36 mouse cellular contexts compared by ENCODE assay signal in the genomic region with DNA sequence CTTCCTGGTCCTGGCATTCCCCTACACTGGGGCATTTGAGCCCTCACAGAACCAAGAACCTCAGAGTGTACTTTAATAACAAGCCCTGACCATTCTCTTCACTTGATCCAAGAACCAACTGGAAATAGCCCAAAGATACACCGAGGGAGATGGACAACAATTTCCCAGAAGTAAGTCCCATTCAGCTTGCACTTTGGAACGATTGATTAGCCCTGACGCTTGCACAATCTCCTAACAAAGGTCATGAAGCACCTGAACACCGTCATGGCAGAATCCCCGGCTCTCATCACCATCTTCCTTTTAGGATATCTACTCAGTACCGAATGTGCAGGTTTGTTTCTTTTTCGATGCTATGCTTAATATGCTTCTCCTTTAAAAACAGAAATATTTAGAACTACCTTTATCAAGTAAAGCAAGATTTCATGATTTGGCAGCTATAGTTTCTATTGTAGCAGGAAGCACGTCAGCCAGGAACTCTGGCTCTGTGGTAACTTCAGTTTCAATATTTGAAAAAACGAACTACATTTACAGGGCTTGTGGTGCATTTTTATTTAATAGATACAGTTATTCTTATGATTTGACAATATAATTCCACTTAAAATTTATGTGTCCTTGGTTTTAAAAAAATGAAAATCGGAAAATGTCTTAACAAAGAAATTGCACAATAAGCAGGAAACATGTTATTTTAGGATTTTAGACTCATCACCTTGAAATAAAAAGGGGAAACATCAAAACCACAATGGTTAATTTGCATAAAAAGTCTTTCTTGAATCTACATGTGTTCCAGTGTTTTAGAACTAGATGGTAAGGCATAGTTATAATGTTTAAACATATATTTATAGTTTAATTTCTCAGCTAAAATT. TPM values are rescaled to one million over a fixed set of nuclear protein-coding genes. Genes with fewer than 3 reads are reported as not detected.
DNase-seq lines count a peak whose midpoint lies in the region; TF ChIP-seq lines count a peak whose summit lies in the region.
"Had no signal": no experiment of that assay in that cellular context is flagged by ENCODE, and none has a peak within 500 bp of the region (broad histone marks: within the 10 kb centered on the region; RNA-seq: fewer than 3 reads in every experiment).

A gene (plus strand): TSS at position 244 of the 863 bp plus-strand sequence.

- no peaks in the 10 kb centered on the region for H3K36me3 ChIP-seq in spleen, adult 2 months (ENCODE audit: control insufficient read depth, insufficient read depth, low read length)
- H3K36me3 ChIP-seq in splenic B cell, adult 2 months (ENCODE audit: control insufficient read depth, insufficient read depth, low read length, poor library complexity, severe bottlenecking) = no peaks in the 10 kb centered on the region
- H3K36me3 ChIP-seq in embryonic facial prominence, embryonic 10.5 days (replicated peaks) = no peaks in the 10 kb centered on the region
- H3K36me3 ChIP-seq: heart, embryonic 12.5 days; kidney, embryonic 15.5 days; limb, embryonic 13.5 days; liver, embryonic 15.5 days; stomach, embryonic 15.5 days had no signal

- no peak for TF ChIP-seq CTCF in spleen, adult 2 months (IDR thresholded peaks at IDR 0.05; ENCODE audit: extremely low read depth, insufficient read depth, insufficient read length, insufficient replicate concordance)

- H3K27me3 ChIP-seq in spleen, adult 2 months (ENCODE audit: control insufficient read depth, insufficient read depth, low read length) = no peaks in the 10 kb centered on the region
- no peaks in the 10 kb centered on the region for H3K27me3 ChIP-seq in splenic B cell, adult 2 months (ENCODE audit: control insufficient read depth, insufficient read depth, low read length, poor library complexity, severe bottlenecking)
- H3K27me3 ChIP-seq in embryonic facial prominence, embryonic 10.5 days (replicated peaks; ENCODE audit: low read depth, poor library complexity, severe bottlenecking) = no peaks in the 10 kb centered on the region
- H3K27me3 ChIP-seq: heart, embryonic 12.5 days; kidney, embryonic 15.5 days; limb, embryonic 13.5 days; liver, embryonic 15.5 days; stomach, embryonic 15.5 days had no signal

- WGBS in spleen, adult 2 months = 40% methylated on average over 10 of the region's 10 CpGs
- WGBS in embryonic facial prominence, embryonic 10.5 days = 87% methylated on average over 10 of the region's 10 CpGs

- peak within 1 kb of the TSS; percentile 35 for H3K4me3 ChIP-seq in spleen, adult 2 months (ENCODE audit: extremely low read depth, insufficient read depth, insufficient read length)
- H3K4me3 ChIP-seq in embryonic facial prominence, embryonic 10.5 days = no peak within 1 kb of the TSS
- H3K4me3 ChIP-seq: heart, embryonic 12.5 days; kidney, embryonic 15.5 days; layer of hippocampus, adult 2 months; left cerebral cortex, adult 2 months; limb, embryonic 13.5 days; liver, embryonic 15.5 days; stomach, embryonic 15.5 days had no signal

- H3K4me1 ChIP-seq in spleen, adult 2 months (ENCODE audit: control insufficient read depth, insufficient read depth, insufficient read length) = no peaks in the 10 kb centered on the region
- no peaks in the 10 kb centered on the region for H3K4me1 ChIP-seq in embryonic facial prominence, embryonic 10.5 days
- H3K4me1 ChIP-seq: heart, embryonic 12.5 days; kidney, embryonic 15.5 days; limb, embryonic 13.5 days; liver, embryonic 15.5 days; stomach, embryonic 15.5 days had no signal

- no peaks in the 10 kb centered on the region for H3K9me3 ChIP-seq in embryonic facial prominence, embryonic 10.5 days
- H3K9me3 ChIP-seq: heart, embryonic 12.5 days; kidney, embryonic 15.5 days; limb, embryonic 13.5 days; liver, embryonic 15.5 days; stomach, embryonic 15.5 days had no signal

- peak within 1 kb of the TSS; percentile 77 for H3K27ac ChIP-seq in spleen, adult 2 months (ENCODE audit: insufficient read depth, low read length)
- H3K27ac ChIP-seq in embryonic facial prominence, embryonic 10.5 days (replicated peaks) = no peak within 1 kb of the TSS
- H3K27ac ChIP-seq: hindbrain, embryonic 14.5 days; kidney, embryonic 15.5 days; layer of hippocampus, adult 2 months; left cerebral cortex, adult 2 months; limb, embryonic 13.5 days; liver, embryonic 15.5 days; stomach, embryonic 15.5 days had no signal

- no peak for TF ChIP-seq POLR2A in spleen, adult 2 months (IDR thresholded peaks at IDR 0.05; ENCODE audit: low read depth, low read length)

- peak; percentile 6 for DNase-seq in adrenal gland, adult 2 months
- DNase-seq in adrenal gland, adult (ENCODE audit: inconsistent age in 2 of 2, low spot score in 1 of 2) = no peak
- DNase-seq in spleen, adult 2 months (ENCODE audit: low read depth in 1 of 2, low spot score in 2 of 2) = peak in 1 of 2 experiments; percentile 52
- no peak for DNase-seq in spleen, adult 18-20 months
- DNase-seq in induced T-regulatory cell, adult 2 months (ENCODE audit: low read depth) = peak; percentile 0
- DNase-seq in splenic B cell, adult 2 months (ENCODE audit: low read depth, low spot score) = peak; percentile 63
- no peak for DNase-seq in embryonic facial prominence, embryonic 10.5 days (ENCODE audit: low spot score)
- no peak for DNase-seq in yolk sac, embryonic 10.5 days (ENCODE audit: low spot score)
- DNase-seq: adrenal gland, postnatal 10 days; cerebellum, adult 11-12 months; cerebellum, adult 9-11 months; gastrocnemius, postnatal 25 days; heart, adult 18-20 months; heart, postnatal 4 days; kidney, adult 11 months; kidney, postnatal 25 days; lung, postnatal 36 days; midbrain, embryonic 14.5 days; right cerebral cortex, adult 18-20 months; thymus, postnatal 14 days had no signal

RNA-seq across cellular contexts. Expression of the gene that starts here (rescaled TPM):
- under 1 TPM in 1 of 2 experiments, not detected in 1; 0.29 TPM for total RNA-seq in adrenal gland, adult 2 months (2021)
- not detected in 2 replicates for polyA plus RNA-seq in adrenal gland, adult 2 months (2012; rRNA removed)
- polyA plus RNA-seq in spleen, adult 2 months (2012; rRNA removed) = 0.05 and 0.06 TPM in 2 replicates
- polyA plus RNA-seq in embryonic facial prominence, embryonic 10.5 days (2016; fragmentation: Nextera tagmentation; extraction: Ambion mirVana) = not detected in 2 replicates
- total RNA-seq: gastrocnemius, postnatal 25 days; heart, adult 18-20 months; heart, postnatal 4 days had no signal
- polyA plus RNA-seq: CD4-positive, CD25-positive, alpha-beta regulatory T cell, adult 4 months; embryonic facial prominence, embryonic 11.5 days; forebrain, embryonic 14.5 days; heart, embryonic 12.5 days; heart, postnatal 0 days; hindbrain, embryonic 14.5 days; inflammation-experienced regulatory T-cells, adult 6 months; kidney, embryonic 15.5 days; limb, embryonic 13.5 days; lung, embryonic 16.5 days; midbrain, embryonic 14.5 days; neural tube, embryonic 11.5 days; urinary bladder, adult 2 months had no signal

Comparison
In these comparisons a context has a peak if more than half of its experiments do, and no peak if none do; other contexts are left out.
1. Peak in DNase-seq in adrenal gland, adult 2 months; RNA of the gene not detected or under 1 TPM.
2. DNase-seq: peak in induced T-regulatory cell, adult 2 months (single experiment) and splenic B cell, adult 2 months (single experiment); none in adrenal gland, adult (0 of 2), spleen, adult 18-20 months (0 of 2), embryonic facial prominence, embryonic 10.5 days (single experiment) and yolk sac, embryonic 10.5 days (single experiment).